Mouse (Mus musculus) layer of hippocampus, adult 2 months (tissue): ENCODE data around the gene Rsrc2. TPM values are rescaled to one million over a fixed set of nuclear protein-coding genes. Genes with fewer than 3 reads are reported as not detected.

Experiments used
- DNase-seq, 2 experiments: peaks; one replicate each; pipeline ENCODE4 v3.0.0; 2022; ENCODE audit warnings: low spot score in 2 of 2
- H3K27ac ChIP-seq: fragments of 200-600 bp; 2 replicates; pipeline ENCODE4 v1.8.1; 2022
- H3K4me3 ChIP-seq: fragments of 200-600 bp; 2 replicates; pipeline ENCODE4 v1.8.1; 2022; ENCODE audit warnings: mild to moderate bottlenecking
- CTCF ChIP-seq: fragments of 200-600 bp; conservative IDR thresholded peaks from 2 replicates; pipeline ENCODE4 v1.8.1; 2022; ENCODE audit warnings: antibody characterized with exemption, mild to moderate bottlenecking, moderate library complexity
- total RNA-seq, 2 experiments: library from RNA; stranded (reverse); gene quantifications; 2 replicates each; pipeline ENCODE4 v1.2.3; 2021

Gene Rsrc2
- total RNA-seq, 2 experiments from 2014 or later = 93.7 to 109 TPM

- TF ChIP-seq CTCF = no peak
- DNase-seq = peak; percentile 47 to 71
- Histone ChIP-seq H3K27ac (peak within 1 kb of the TSS; percentile 91), H3K4me3 (peak within 1 kb of the TSS; percentile 86)
Measured at GRCm38 (mm10) chr5:123684221-123685144, 64.7 kb downstream of the Rsrc2 start, which contains the start of gene Clip1. Gene Clip1 (minus strand): TSS chr5:123684618.

- DNase-seq = peak in 1 of 2 experiments; percentile 33
- TF ChIP-seq CTCF = no peak
- Histone ChIP-seq H3K27ac (peak overlapping the region; percentile 91), H3K4me3 (peak overlapping the region; percentile 86)
Measured at GRCm38 (mm10) chr5:123683377-123684220, 65.6 kb downstream of the Rsrc2 start.

- TF ChIP-seq CTCF = no peak
- peak in 1 of 2 experiments; percentile 33 for DNase-seq
- Histone ChIP-seq H3K4me3 (peak overlapping the region; percentile 86), H3K27ac (peak overlapping the region; percentile 91)
Measured at GRCm38 (mm10) chr5:123683043-123683376, 66.2 kb downstream of the Rsrc2 start.

DNA sequence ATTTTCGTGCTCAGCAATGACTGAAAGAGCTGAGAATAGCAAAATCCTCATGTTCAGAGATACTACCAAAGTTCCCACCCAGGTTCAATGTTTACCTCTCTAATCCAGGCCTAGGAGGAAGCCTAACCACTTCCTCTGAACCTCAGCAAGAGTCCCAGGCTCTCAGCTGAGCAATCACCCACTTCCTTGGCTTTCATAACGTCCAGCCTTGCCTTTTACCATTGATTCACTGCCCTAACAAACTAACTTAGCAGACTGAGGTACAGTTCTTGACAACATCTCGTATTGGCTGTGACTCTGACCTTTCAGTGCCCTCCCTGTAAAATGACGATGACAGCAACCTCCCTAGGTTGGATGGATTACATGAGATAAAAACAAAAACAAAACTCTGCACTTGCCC lies 66.8 kb downstream of the Rsrc2 start:
- TF ChIP-seq CTCF = no peak
- Histone ChIP-seq H3K27ac (peak overlapping the region; percentile 91), H3K4me3 (peak overlapping the region; percentile 86)
- DNase-seq = no peak

GRCm38 (mm10) chr5:123679546-123680263 lies 69.5 kb downstream of the Rsrc2 start:
- Histone ChIP-seq H3K4me3 (no peak overlapping the region), H3K27ac (peak overlapping the region; percentile 61; the same call in 1 of the 2 replicates)
- TF ChIP-seq CTCF = no peak
- DNase-seq = no peak

GRCm38 (mm10) chr5:123679106-123679505 lies 70.1 kb downstream of the Rsrc2 start:
- TF ChIP-seq CTCF = peak; percentile 34
- Histone ChIP-seq H3K27ac (peak overlapping the region; percentile 2; the same call in 1 of the 2 replicates), H3K4me3 (no peak overlapping the region)
- DNase-seq = no peak

Other genes starting within 250 kb of the Rsrc2 start
- gene B3gnt4, start 239.0 kb downstream of the Rsrc2 start, total RNA-seq = 1 to 10 TPM; 1.2 TPM
- 10 to 100 TPM; 33.3 to 35.4 TPM for gene Diablo, start 225.2 kb downstream of the Rsrc2 start, total RNA-seq
- 1 to 10 TPM; 4.9 to 8.6 TPM for gene Gm49027, start 223.9 kb downstream of the Rsrc2 start, total RNA-seq
- 10 to 100 TPM; 87.1 to 87.4 TPM for gene Vps33a, start 176.4 kb downstream of the Rsrc2 start, total RNA-seq
- 100 to 1,000 TPM; 136 to 144 TPM for gene Clip1, start 64.8 kb downstream of the Rsrc2 start, total RNA-seq
- 10 to 100 TPM; 54.4 to 56.0 TPM for gene Zcchc8, start 28.3 kb downstream of the Rsrc2 start, total RNA-seq
- 1 to 10 TPM; 2.2 to 2.8 TPM for gene Kntc1, start 302 bp upstream of the Rsrc2 start, total RNA-seq
- gene Hcar2, start 116.1 kb upstream of the Rsrc2 start, total RNA-seq = not detected
- gene Hcar1, start 130.6 kb upstream of the Rsrc2 start, total RNA-seq = 1 to 10 TPM in 1 of 2 experiments, under 1 TPM in 1; 0.69 to 1.0 TPM
- 10 to 100 TPM; 64.7 to 66.7 TPM for gene Denr, start 157.8 kb upstream of the Rsrc2 start, total RNA-seq
- gene Gm43518, start 178.0 kb upstream of the Rsrc2 start, total RNA-seq = 1 to 10 TPM in 1 of 2 experiments, under 1 TPM in 1; 0.87 to 1.3 TPM
- 1 to 10 TPM; 2.6 to 4.5 TPM for gene Ccdc62, start 181.3 kb upstream of the Rsrc2 start, total RNA-seq
- 10 to 100 TPM; 42.8 to 43.8 TPM for gene Hip1r, start 224.2 kb upstream of the Rsrc2 start, total RNA-seq